Mouse (Mus musculus) hindbrain, embryonic 12.5 days (tissue): ENCODE measurements around the gene Adamts9. TPM values are rescaled to one million over a fixed set of nuclear protein-coding genes. Genes with fewer than 3 reads are reported as not detected.

Source experiments
- ATAC-seq: fragments of 200-750 bp; cut with Nextera tagmentation; 2 replicates; pipeline ENCODE4 v1.8.0; 2017; ENCODE audit warnings: moderate TSS enrichment; ENCODE audit not compliant: low FRiP score
- H3K27ac ChIP-seq: fragments of 300-500 bp; sonication (generic); 2 replicates; pipeline ENCODE4 v1.5.1; 2016; ENCODE audit warnings: mild to moderate bottlenecking
- H3K27me3 ChIP-seq: fragments of 300-500 bp; sonication (generic); 2 replicates; pipeline ENCODE4 v1.6.1; 2016; ENCODE audit warnings: mild to moderate bottlenecking
- H3K36me3 ChIP-seq: fragments of 300-500 bp; sonication (generic); 2 replicates; pipeline ENCODE4 v1.6.1; 2016; ENCODE audit warnings: mild to moderate bottlenecking
- H3K4me1 ChIP-seq: fragments of 300-500 bp; sonication (generic); 2 replicates; pipeline ENCODE4 v1.6.1; 2016
- H3K4me2 ChIP-seq: fragments of 300-500 bp; sonication (generic); replicated peaks from 2 replicates; pipeline ENCODE4 v1.6.1; 2016; ENCODE audit warnings: mild to moderate bottlenecking
- H3K4me3 ChIP-seq: fragments of 300-500 bp; sonication (generic); 2 replicates; pipeline ENCODE4 v1.5.1; 2016; ENCODE audit warnings: mild to moderate bottlenecking
- H3K9ac ChIP-seq: fragments of 300-500 bp; sonication (generic); 2 replicates; pipeline ENCODE4 v1.6.1; 2016; ENCODE audit warnings: mild to moderate bottlenecking, moderate library complexity
- H3K9me3 ChIP-seq: fragments of 300-500 bp; sonication (generic); replicated peaks from 2 replicates; pipeline ENCODE4 v1.6.1; 2016; ENCODE audit warnings: mild to moderate bottlenecking
- WGBS: fragments of 180-500 bp; shearing (Covaris S2); methylation state at CpG from one replicate; pipeline ENCODE4 v1.1.7; 2016; 5-methylcytosine and 5-hydroxymethylcytosine counted together
- polyA plus RNA-seq: library from polyadenylated mRNA; unstranded; fragments of >200 nt; fragmentation: Nextera tagmentation; extraction: Ambion mirVana; gene quantifications from 2 replicates; pipeline ENCODE4 v1.2.1, GENCODE M21; 2016

The Adamts9 gene
- polyA plus RNA-seq, 1 experiment from 2014 or later: 4.5 TPM

GRCm38 (mm10) chr6:92812702-92813370 is 130.5 kb downstream of the Adamts9 start:
- Histone ChIP-seq H3K4me1 (peaks cover 10% of the 10 kb centered on the region), H3K36me3 (no peaks in the 10 kb centered on the region), H3K27me3 (peaks cover 8% of the 10 kb centered on the region), H3K27ac (no peak overlapping the region), H3K9ac (no peak overlapping the region), H3K9me3 (no peaks in the 10 kb centered on the region), H3K4me3 (no peak overlapping the region), H3K4me2 (no peak overlapping the region)
- WGBS: 69% methylated on average over 2 of the region's 2 CpGs
- no peak for ATAC-seq

GRCm38 (mm10) chr6:92811566-92811965 is 131.7 kb downstream of the Adamts9 start:
- no peak overlapping the region for H3K27ac ChIP-seq
- peaks cover 8% of the 10 kb centered on the region for H3K4me1 ChIP-seq
- no peak for ATAC-seq
- no peaks in the 10 kb centered on the region for H3K36me3 ChIP-seq
- H3K27me3 ChIP-seq: peaks cover 5% of the 10 kb centered on the region
- H3K4me3 ChIP-seq: no peak overlapping the region
- no peak overlapping the region for H3K9ac ChIP-seq
- H3K9me3 ChIP-seq: no peaks in the 10 kb centered on the region
- no peak overlapping the region for H3K4me2 ChIP-seq

- Histone ChIP-seq H3K9ac (no peak overlapping the region), H3K9me3 (no peaks in the 10 kb centered on the region), H3K4me3 (no peak overlapping the region), H3K27me3 (no peaks in the 10 kb centered on the region; the same call in 1 of the 2 replicates), H3K4me1 (no peaks in the 10 kb centered on the region), H3K4me2 (no peak overlapping the region), H3K27ac (no peak overlapping the region), H3K36me3 (no peaks in the 10 kb centered on the region)
- WGBS: 92% methylated on average over 2 of the region's 2 CpGs
- ATAC-seq: no peak
These were observed 132.7 kb downstream of the Adamts9 start for GRCm38 (mm10) chr6:92810628-92811027.

- Histone ChIP-seq H3K36me3 (no peaks in the 10 kb centered on the region), H3K27me3 (no peaks in the 10 kb centered on the region; the same call in 1 of the 2 replicates), H3K4me2 (no peak overlapping the region), H3K27ac (no peak overlapping the region), H3K4me3 (no peak overlapping the region), H3K4me1 (no peaks in the 10 kb centered on the region), H3K9ac (no peak overlapping the region), H3K9me3 (no peaks in the 10 kb centered on the region)
- no peak for ATAC-seq
- 82% methylated on average over 3 of the region's 3 CpGs for WGBS
These were observed 133.5 kb downstream of the Adamts9 start for GRCm38 (mm10) chr6:92809818-92810217.

GRCm38 (mm10) chr6:92804254-92804971 is 138.9 kb downstream of the Adamts9 start:
- no peaks in the 10 kb centered on the region for H3K27me3 ChIP-seq
- H3K27ac ChIP-seq: no peak overlapping the region
- no peak for ATAC-seq

GRCm38 (mm10) chr6:92803213-92803612 is 140.1 kb downstream of the Adamts9 start:
- no peak for ATAC-seq
- no peak overlapping the region for H3K4me2 ChIP-seq
- H3K4me1 ChIP-seq: no peaks in the 10 kb centered on the region
- H3K9me3 ChIP-seq: no peaks in the 10 kb centered on the region
- H3K27me3 ChIP-seq: no peaks in the 10 kb centered on the region
- WGBS: 53% methylated on average over 6 of the region's 6 CpGs
- no peak overlapping the region for H3K9ac ChIP-seq
- H3K4me3 ChIP-seq: no peak overlapping the region
- H3K36me3 ChIP-seq: no peaks in the 10 kb centered on the region
- no peak overlapping the region for H3K27ac ChIP-seq

More at GRCm38 (mm10) chr6:92804254-92804971, 138.9 kb downstream of the Adamts9 start:
- Histone ChIP-seq H3K4me3 (no peak overlapping the region), H3K4me1 (no peaks in the 10 kb centered on the region), H3K36me3 (no peaks in the 10 kb centered on the region), H3K9me3 (no peaks in the 10 kb centered on the region), H3K4me2 (no peak overlapping the region), H3K9ac (no peak overlapping the region)
- WGBS: 82% methylated on average over 3 of the region's 3 CpGs

- Histone ChIP-seq H3K27me3 (no peaks in the 10 kb centered on the region), H3K27ac (no peak overlapping the region), H3K4me2 (no peak overlapping the region), H3K4me3 (no peak overlapping the region), H3K36me3 (no peaks in the 10 kb centered on the region), H3K9me3 (no peaks in the 10 kb centered on the region), H3K9ac (no peak overlapping the region), H3K4me1 (no peaks in the 10 kb centered on the region)
- no peak for ATAC-seq
- WGBS: 92% methylated on average over 11 of the region's 11 CpGs
These were observed 140.9 kb downstream of the Adamts9 start for GRCm38 (mm10) chr6:92802421-92802820.

- Histone ChIP-seq H3K4me3 (no peak overlapping the region), H3K27me3 (no peaks in the 10 kb centered on the region), H3K4me1 (no peaks in the 10 kb centered on the region), H3K27ac (no peak overlapping the region), H3K9me3 (no peaks in the 10 kb centered on the region), H3K4me2 (no peak overlapping the region), H3K36me3 (no peaks in the 10 kb centered on the region), H3K9ac (no peak overlapping the region)
- no peak for ATAC-seq
- 72% methylated on average over 2 of the region's 2 CpGs for WGBS
These were observed 141.8 kb downstream of the Adamts9 start for GRCm38 (mm10) chr6:92801462-92801861.

GRCm38 (mm10) chr6:92793804-92794203 is 149.5 kb downstream of the Adamts9 start:
- no peaks in the 10 kb centered on the region for H3K36me3 ChIP-seq
- H3K27ac ChIP-seq: no peak overlapping the region
- no peak for ATAC-seq
- no peaks in the 10 kb centered on the region for H3K9me3 ChIP-seq
- H3K4me2 ChIP-seq: no peak overlapping the region
- H3K9ac ChIP-seq: no peak overlapping the region
- 83% methylated on average over 6 of the region's 6 CpGs for WGBS
- H3K4me3 ChIP-seq: no peak overlapping the region
- H3K27me3 ChIP-seq: no peaks in the 10 kb centered on the region
- no peaks in the 10 kb centered on the region for H3K4me1 ChIP-seq

- H3K9ac ChIP-seq: peak overlapping the region; percentile 13; the same call in 1 of the 2 replicates
- under 1% methylated on average over 11 of the region's 12 CpGs for WGBS
- peak overlapping the region; percentile 60 for H3K4me2 ChIP-seq
- H3K9me3 ChIP-seq: no peaks in the 10 kb centered on the region
- H3K4me3 ChIP-seq: peak overlapping the region; percentile 22
- peak; percentile 82 for ATAC-seq
- no peak overlapping the region for H3K27ac ChIP-seq
- no peaks in the 10 kb centered on the region for H3K36me3 ChIP-seq
- H3K27me3 ChIP-seq: peaks cover 14% of the 10 kb centered on the region
- peaks cover 12% of the 10 kb centered on the region for H3K4me1 ChIP-seq
These were observed 155.9 kb downstream of the Adamts9 start for GRCm38 (mm10) chr6:92787376-92787712.

- Histone ChIP-seq H3K36me3 (no peaks in the 10 kb centered on the region), H3K4me2 (peak overlapping the region; percentile 60), H3K27ac (no peak overlapping the region), H3K4me3 (peak overlapping the region; percentile 22), H3K9me3 (no peaks in the 10 kb centered on the region), H3K4me1 (peaks cover 12% of the 10 kb centered on the region), H3K9ac (peak overlapping the region; percentile 13), H3K27me3 (peaks cover 14% of the 10 kb centered on the region)
- ATAC-seq: peak; percentile 45; the same call in 1 of the 2 replicates
- 2% methylated on average over 20 of the region's 20 CpGs for WGBS
These were observed 156.5 kb downstream of the Adamts9 start for GRCm38 (mm10) chr6:92786701-92787375.

- no peaks in the 10 kb centered on the region for H3K36me3 ChIP-seq
- H3K4me2 ChIP-seq: no peak overlapping the region
- no peak overlapping the region for H3K4me3 ChIP-seq
- 18% methylated on average over 7 of the region's 7 CpGs for WGBS
- ATAC-seq: no peak
- H3K4me1 ChIP-seq: peaks cover 12% of the 10 kb centered on the region
- no peaks in the 10 kb centered on the region for H3K9me3 ChIP-seq
- peaks cover 14% of the 10 kb centered on the region for H3K27me3 ChIP-seq
- H3K9ac ChIP-seq: no peak overlapping the region
- H3K27ac ChIP-seq: no peak overlapping the region
These were observed 158.5 kb downstream of the Adamts9 start for GRCm38 (mm10) chr6:92784782-92785181.
